9 mouse cellular contexts compared by ENCODE assay signal in genomic region chr7:109493319-109494316, GRCm38 (mm10). TPM values are rescaled to one million over a fixed set of nuclear protein-coding genes. Genes with fewer than 3 reads are reported as not detected.
DNase-seq lines count a peak whose midpoint lies in the region; ATAC-seq lines count a peak whose summit lies in the region.
"Had no signal": no experiment of that assay in that cellular context is flagged by ENCODE, and none has a peak within 500 bp of the region (broad histone marks: within the 10 kb centered on the region; RNA-seq: fewer than 3 reads in every experiment).

No protein-coding gene starts in this region.

- H3K4me2 ChIP-seq in kidney, embryonic 16.5 days (replicated peaks; ENCODE audit: low read depth, low read length): peak overlapping the region; percentile 41
- H3K4me2 ChIP-seq in liver, embryonic 12.5 days: no peak overlapping the region

- no peak for DNase-seq in kidney, postnatal 10 days
- DNase-seq in cerebellum, postnatal 14 days: peak; percentile 51 to 53
- peak; percentile 30 to 35 for DNase-seq in left cerebral cortex, postnatal 10 days (ENCODE audit: extremely low spot score in 1 of 2, low spot score in 2 of 2)
- no peak for DNase-seq in urinary bladder, adult 2 months (ENCODE audit: low spot score)

- peaks cover 4% of the 10 kb centered on the region; the same call in 1 of the 2 replicates for H3K27me3 ChIP-seq in kidney, embryonic 16.5 days (ENCODE audit: insufficient read depth, low read length)
- H3K27me3 ChIP-seq in liver, embryonic 12.5 days (replicated peaks): peaks cover 32% of the 10 kb centered on the region

- H3K36me3 ChIP-seq in kidney, embryonic 16.5 days (ENCODE audit: insufficient read depth, low read length): no peaks in the 10 kb centered on the region
- no peaks in the 10 kb centered on the region for H3K36me3 ChIP-seq in liver, embryonic 12.5 days
- H3K36me3 ChIP-seq: G1E had no signal

- WGBS in kidney, embryonic 16.5 days: 13% methylated on average over 21 of the region's 21 CpGs
- 28% methylated on average over 21 of the region's 21 CpGs for WGBS in liver, embryonic 12.5 days (ENCODE audit: insufficient replicate concordance)

- intact Hi-C loops in left cerebral cortex, postnatal 10 days (cut with DNase I): no loop called here

- no peaks in the 10 kb centered on the region for H3K9me3 ChIP-seq in kidney, embryonic 16.5 days (ENCODE audit: low read length)
- H3K9me3 ChIP-seq in liver, embryonic 12.5 days (replicated peaks): no peaks in the 10 kb centered on the region
- H3K9me3 ChIP-seq: G1E had no signal

- H3K27ac ChIP-seq in kidney, embryonic 16.5 days (ENCODE audit: low read length): no peak overlapping the region
- H3K27ac ChIP-seq in liver, embryonic 12.5 days: no peak overlapping the region

- H3K4me1 ChIP-seq in kidney, embryonic 16.5 days (ENCODE audit: insufficient read depth, low read length): peaks cover 8% of the 10 kb centered on the region; the same call in 1 of the 2 replicates
- H3K4me1 ChIP-seq in liver, embryonic 12.5 days: no peaks in the 10 kb centered on the region

- no peak overlapping the region for H3K9ac ChIP-seq in kidney, embryonic 16.5 days (replicated peaks; ENCODE audit: low read length)
- no peak overlapping the region for H3K9ac ChIP-seq in liver, embryonic 12.5 days

- ATAC-seq in kidney, embryonic 16.5 days (ENCODE audit: low FRiP score, low TSS enrichment): peak; percentile 6; the same call in 1 of the 2 replicates
- ATAC-seq in granulocyte monocyte progenitor cell, adult 5-6 weeks (replicated peaks; ENCODE audit: poor library complexity, severe bottlenecking): peak; percentile 25
- ATAC-seq in neutrophil, adult 5-6 weeks (ENCODE audit: extremely low read depth, insufficient number of reproducible peaks, low FRiP score, poor library complexity, severe bottlenecking): 0 out of 2 replicates have a peak, but pooled peaks have one; percentile 6
- no peak for ATAC-seq in liver, embryonic 12.5 days

- peak overlapping the region; percentile 20 for H3K4me3 ChIP-seq in kidney, embryonic 16.5 days (ENCODE audit: low read length)
- H3K4me3 ChIP-seq in liver, embryonic 12.5 days: no peak overlapping the region

RNA-seq across cellular contexts. Expression of gene Trim66, which starts 14.3 kb away (rescaled TPM):
- 0.03 TPM in 1 of 2 replicates, not detected in the other for polyA plus RNA-seq in kidney, embryonic 16.5 days (2015; fragmentation: Nextera tagmentation; extraction: Ambion mirVana)
- total RNA-seq in granulocyte monocyte progenitor cell, adult 5-6 weeks (2014; fragmentation: Nextera tagmentation): 0.11 TPM in 1 of 2 replicates, not detected in the other
- total RNA-seq in granulocyte monocyte progenitor cell, adult 5-6 weeks (2017): 0.09 TPM in 1 of 2 replicates, not detected in the other
- 1 to 10 TPM; 8.3 to 8.5 TPM for total RNA-seq in left cerebral cortex, postnatal 10 days (2021)
- 0.12 TPM in 2 replicates for total RNA-seq in neutrophil, adult 5-6 weeks (2017)
- polyA plus RNA-seq in urinary bladder, adult 2 months (2012; rRNA removed): 0.13 and 0.15 TPM in 2 replicates
- 0.04 TPM in 1 of 2 replicates, not detected in the other for polyA plus RNA-seq in liver, embryonic 12.5 days (2016; fragmentation: Nextera tagmentation; extraction: Ambion mirVana)

RNA-seq across cellular contexts. Expression of gene Rpl27a, which starts 25.3 kb away (rescaled TPM):
- 122 and 129 TPM in 2 replicates for polyA plus RNA-seq in kidney, embryonic 16.5 days (2015; fragmentation: Nextera tagmentation; extraction: Ambion mirVana)
- total RNA-seq in granulocyte monocyte progenitor cell, adult 5-6 weeks (2014; fragmentation: Nextera tagmentation): 686 and 801 TPM in 2 replicates
- total RNA-seq in granulocyte monocyte progenitor cell, adult 5-6 weeks (2017): 939 and 1,342 TPM in 2 replicates
- total RNA-seq in left cerebral cortex, postnatal 10 days (2021): 100 to 1,000 TPM; 136 TPM
- 374 and 565 TPM in 2 replicates for total RNA-seq in neutrophil, adult 5-6 weeks (2017)
- 735 and 823 TPM in 2 replicates for polyA plus RNA-seq in urinary bladder, adult 2 months (2012; rRNA removed)
- polyA plus RNA-seq in liver, embryonic 12.5 days (2016; fragmentation: Nextera tagmentation; extraction: Ambion mirVana): 122 and 125 TPM in 2 replicates

RNA-seq across cellular contexts. Expression of gene Stk33, which starts 54.7 kb away (rescaled TPM):
- polyA plus RNA-seq in kidney, embryonic 16.5 days (2015; fragmentation: Nextera tagmentation; extraction: Ambion mirVana): 0.51 and 0.58 TPM in 2 replicates
- total RNA-seq in granulocyte monocyte progenitor cell, adult 5-6 weeks (2014; fragmentation: Nextera tagmentation): not detected in 2 replicates
- total RNA-seq in granulocyte monocyte progenitor cell, adult 5-6 weeks (2017): not detected in 2 replicates
- 1 to 10 TPM; 1.9 to 2.1 TPM for total RNA-seq in left cerebral cortex, postnatal 10 days (2021)
- total RNA-seq in neutrophil, adult 5-6 weeks (2017): not detected in 2 replicates
- polyA plus RNA-seq in urinary bladder, adult 2 months (2012; rRNA removed): 0.41 and 0.49 TPM in 2 replicates
- polyA plus RNA-seq in liver, embryonic 12.5 days (2016; fragmentation: Nextera tagmentation; extraction: Ambion mirVana): not detected in 2 replicates
- total RNA-seq: G1E had no signal
- polyA plus RNA-seq: G1E had no signal

Comparison
In these comparisons a context has a peak if more than half of its experiments do, and no peak if none do; other contexts are left out.
1. DNase-seq: peak in cerebellum, postnatal 14 days (2 of 2) and left cerebral cortex, postnatal 10 days (2 of 2); none in kidney, postnatal 10 days (single experiment) and urinary bladder, adult 2 months (single experiment).